Mouse (Mus musculus): ENCODE measurements around the gene Snrpc. TPM values are rescaled to one million over a fixed set of nuclear protein-coding genes. Genes with fewer than 3 reads are reported as not detected.
"Not testable (repeated sequence)": the region's sequence is repeated elsewhere in the genome, so short reads cannot be mapped to it uniquely, and the experiment has no call there.

The Snrpc gene
- 100 to 1,000 TPM in 1 of 3 experiments, 10 to 100 TPM in 2; 83.3 to 136 (median 92.9) TPM for polyA plus RNA-seq (2017; shearing (Covaris generic))

GRCm38 (mm10) chr17:27837850-27838249, at the start of gene Snrpc:
TSS of gene Snrpc (plus strand) at chr17:27838150.
- not testable (repeated sequence) for ATAC-seq

GRCm38 (mm10) chr17:27788456-27789172, 49.3 kb upstream of the Snrpc start:
- ATAC-seq, result no peak

GRCm38 (mm10) chr17:27790015-27790414, 47.9 kb upstream of the Snrpc start:
- ATAC-seq, result no peak

GRCm38 (mm10) chr17:27790976-27791375, 47.0 kb upstream of the Snrpc start:
- ATAC-seq, result no peak

GRCm38 (mm10) chr17:27791556-27791955, 46.4 kb upstream of the Snrpc start:
- ATAC-seq, result no peak

- ATAC-seq, result no peak
Observed at GRCm38 (mm10) chr17:27792516-27792915, 45.4 kb upstream of the Snrpc start.

GRCm38 (mm10) chr17:27793144-27793543, 44.8 kb upstream of the Snrpc start:
- ATAC-seq, result no peak

- ATAC-seq, result no peak
Observed at GRCm38 (mm10) chr17:27796780-27797179, 41.2 kb upstream of the Snrpc start.

GRCm38 (mm10) chr17:27797341-27797872, 40.5 kb upstream of the Snrpc start:
- ATAC-seq, result no peak

GRCm38 (mm10) chr17:27799771-27800584, 38.0 kb upstream of the Snrpc start:
- ATAC-seq, result no peak

GRCm38 (mm10) chr17:27800710-27801648, 37.0 kb upstream of the Snrpc start:
- no peak for ATAC-seq

- no peak for ATAC-seq
Observed at GRCm38 (mm10) chr17:27803752-27804151, 34.2 kb upstream of the Snrpc start.

GRCm38 (mm10) chr17:27804156-27804690, 33.7 kb upstream of the Snrpc start:
- ATAC-seq, result no peak

GRCm38 (mm10) chr17:27804803-27805770, 32.9 kb upstream of the Snrpc start:
- no peak for ATAC-seq

GRCm38 (mm10) chr17:27807542-27808078, 30.3 kb upstream of the Snrpc start:
- ATAC-seq, result no peak

- no peak for ATAC-seq
Observed at GRCm38 (mm10) chr17:27810569-27811331, 27.2 kb upstream of the Snrpc start.

GRCm38 (mm10) chr17:27811980-27812379, 26.0 kb upstream of the Snrpc start:
- no peak for ATAC-seq

- no peak for ATAC-seq
Observed at GRCm38 (mm10) chr17:27814606-27815005, 23.3 kb upstream of the Snrpc start.

- no peak for ATAC-seq
Observed at GRCm38 (mm10) chr17:27819011-27819410, 18.9 kb upstream of the Snrpc start.

- no peak for ATAC-seq
Observed at GRCm38 (mm10) chr17:27819521-27819970, 18.4 kb upstream of the Snrpc start.
